Mouse (Mus musculus): ENCODE measurements around the gene Kat6b. TPM values are rescaled to one million over a fixed set of nuclear protein-coding genes. Genes with fewer than 3 reads are reported as not detected.
"Not testable (repeated sequence)": the region's sequence is repeated elsewhere in the genome, so short reads cannot be mapped to it uniquely, and the experiment has no call there.

Gene Kat6b
- total and polyA plus RNA-seq, 3 experiments, result 2.3 to 10.9 (median 8.0) TPM

GRCm38 (mm10) chr14:21669218-21669617, 188.0 kb downstream of the Kat6b start:
- in situ Hi-C loops (cut with MboI; ENCODE audit: low pct_ligation_motif_present, low pct_unique_long_range_greater_than_20kb, low sequenced_read_pairs), result no loop called here
- Histone ChIP-seq H3K79me2 (replicated peaks; ENCODE audit: control insufficient read depth, extremely low read depth, insufficient read depth, poor library complexity, severe bottlenecking) (no peaks in the 10 kb centered on the region), H3K36me3 (replicated peaks in 1 of 2; ENCODE audit: control insufficient read depth in 1 of 2, insufficient read depth in 1 of 2, low read length in 1 of 2) (peaks cover 33 to 55% of the 10 kb centered on the region in 2 experiments), H3K4me3 (replicated peaks in 1 of 3; ENCODE audit: low read depth in 2 of 3, low read length in 2 of 3, poor library complexity in 1 of 3) (no peak overlapping the region), H3K27me3 (replicated peaks) (no peaks in the 10 kb centered on the region), H3K4me1 (ENCODE audit: control insufficient read depth in 1 of 2, insufficient read depth in 2 of 2) (no peaks in the 10 kb centered on the region), H3K27ac (ENCODE audit: insufficient read depth, low read depth) (no peak overlapping the region), H3K9ac (ENCODE audit: insufficient read depth, low read depth) (no peak overlapping the region), H3K9me3 (replicated peaks; ENCODE audit: low read length) (no peaks in the 10 kb centered on the region), H3K4me2 (ENCODE audit: insufficient read depth, low read depth, poor library complexity, severe bottlenecking) (no peak overlapping the region)
- dilution Hi-C loops (cut with MboI; ENCODE audit: extremely low pct_ligation_motif_present, extremely low pct_unique_long_range_greater_than_20kb, low sequenced_read_pairs), result no loop called here
- TF ChIP-seq MXI1 (IDR thresholded peaks at IDR 0.05; ENCODE audit: low read depth, low read length) (no peak), POLR2AphosphoS2 (IDR thresholded peaks at IDR 0.05; ENCODE audit: low read depth, low read length) (no peak), ETS1 (conservative IDR thresholded peaks at IDR 0.05; ENCODE audit: low read depth, low read length) (no peak), E2F4 (IDR thresholded peaks at IDR 0.05; ENCODE audit: insufficient replicate concordance, low read depth, low read length) (no peak), TBP (conservative IDR thresholded peaks at IDR 0.05; ENCODE audit: low read depth, low read length) (no peak), TCF12 (IDR thresholded peaks at IDR 0.05; ENCODE audit: low read depth, low read length) (no peak), MAFK (IDR thresholded peaks at IDR 0.05; ENCODE audit: insufficient replicate concordance, low read length) (no peak), MAZ (IDR thresholded peaks at IDR 0.05; ENCODE audit: low read depth, low read length) (no peak), JUN (IDR thresholded peaks at IDR 0.05; ENCODE audit: insufficient read depth, low read depth, low read length) (no peak), IRF4 (IDR thresholded peaks at IDR 0.05; ENCODE audit: low read depth, low read length) (no peak), MYC (IDR thresholded peaks at IDR 0.05; ENCODE audit: low read depth, low read length) (no peak), JUND (conservative IDR thresholded peaks at IDR 0.05; ENCODE audit: low read depth, low read length) (no peak), HCFC1 (IDR thresholded peaks at IDR 0.05; ENCODE audit: low read depth, low read length) (no peak), SIN3A (IDR thresholded peaks at IDR 0.05; ENCODE audit: low read length) (no peak), USF2 (conservative IDR thresholded peaks at IDR 0.05; ENCODE audit: low read depth, low read length) (no peak)
- no peak for DNase-seq (ENCODE audit: extremely low read depth)

GRCm38 (mm10) chr14:21669633-21670421, 188.6 kb downstream of the Kat6b start:
- Histone ChIP-seq H3K4me1 (ENCODE audit: control insufficient read depth in 1 of 2, insufficient read depth in 2 of 2) (no peaks in the 10 kb centered on the region), H3K79me2 (replicated peaks; ENCODE audit: control insufficient read depth, extremely low read depth, insufficient read depth, poor library complexity, severe bottlenecking) (no peaks in the 10 kb centered on the region), H3K36me3 (replicated peaks in 1 of 2; ENCODE audit: control insufficient read depth in 1 of 2, insufficient read depth in 1 of 2, low read length in 1 of 2) (peaks cover 30 to 49% of the 10 kb centered on the region in 2 experiments), H3K9me3 (replicated peaks; ENCODE audit: low read length) (no peaks in the 10 kb centered on the region), H3K4me3 (replicated peaks in 1 of 3; ENCODE audit: low read depth in 2 of 3, low read length in 2 of 3, poor library complexity in 1 of 3) (no peak overlapping the region), H3K27me3 (replicated peaks) (no peaks in the 10 kb centered on the region), H3K9ac (ENCODE audit: insufficient read depth, low read depth) (no peak overlapping the region), H3K27ac (ENCODE audit: insufficient read depth, low read depth) (no peak overlapping the region), H3K4me2 (ENCODE audit: insufficient read depth, low read depth, poor library complexity, severe bottlenecking) (no peak overlapping the region)
- in situ Hi-C loops (cut with MboI; ENCODE audit: low pct_ligation_motif_present, low pct_unique_long_range_greater_than_20kb, low sequenced_read_pairs) (no loop called here), dilution Hi-C loops (cut with MboI; ENCODE audit: extremely low pct_ligation_motif_present, extremely low pct_unique_long_range_greater_than_20kb, low sequenced_read_pairs) (no loop called here)
- TF ChIP-seq MAX (IDR thresholded peaks at IDR 0.05; ENCODE audit: low read length) (no peak), MAFK (IDR thresholded peaks at IDR 0.05; ENCODE audit: insufficient replicate concordance, low read length) (no peak), EP300 (IDR thresholded peaks at IDR 0.05; ENCODE audit: low read length) (no peak), NRF1 (IDR thresholded peaks at IDR 0.05; ENCODE audit: low read depth, low read length) (no peak), SMC3 (IDR thresholded peaks at IDR 0.05; ENCODE audit: low read depth, low read length) (no peak), ZKSCAN1 (IDR thresholded peaks at IDR 0.05; ENCODE audit: borderline replicate concordance, low read depth, low read length) (no peak), USF2 (conservative IDR thresholded peaks at IDR 0.05; ENCODE audit: low read depth, low read length) (no peak)
- no peak for DNase-seq (ENCODE audit: extremely low read depth)

GRCm38 (mm10) chr14:21670422-21671006, 189.3 kb downstream of the Kat6b start:
- H3K9ac ChIP-seq (ENCODE audit: insufficient read depth, low read depth); H3K79me2 ChIP-seq (replicated peaks; ENCODE audit: control insufficient read depth, extremely low read depth, insufficient read depth, poor library complexity, severe bottlenecking); H3K27ac ChIP-seq (ENCODE audit: insufficient read depth, low read depth); H3K4me1 ChIP-seq (ENCODE audit: control insufficient read depth in 1 of 2, insufficient read depth in 2 of 2); in situ Hi-C loops (cut with MboI; ENCODE audit: low pct_ligation_motif_present, low pct_unique_long_range_greater_than_20kb, low sequenced_read_pairs); H3K9me3 ChIP-seq (replicated peaks; ENCODE audit: low read length); H3K4me3 ChIP-seq (replicated peaks in 1 of 3; ENCODE audit: low read depth in 2 of 3, low read length in 2 of 3, poor library complexity in 1 of 3); dilution Hi-C loops (cut with MboI; ENCODE audit: extremely low pct_ligation_motif_present, extremely low pct_unique_long_range_greater_than_20kb, low sequenced_read_pairs); DNase-seq (ENCODE audit: extremely low read depth); H3K27me3 ChIP-seq (replicated peaks); H3K4me2 ChIP-seq (ENCODE audit: insufficient read depth, low read depth, poor library complexity, severe bottlenecking): not testable (repeated sequence)
- peaks cover 30 to 43% of the 10 kb centered on the region in 2 experiments for H3K36me3 ChIP-seq (replicated peaks in 1 of 2; ENCODE audit: control insufficient read depth in 1 of 2, insufficient read depth in 1 of 2, low read length in 1 of 2)

Data from CH12.LX (cell line).